Mouse (Mus musculus) G1E-ER4 (cell line): ENCODE measurements around the gene Ckmt2. TPM values are rescaled to one million over a fixed set of nuclear protein-coding genes. Genes with fewer than 3 reads are reported as not detected.

Experiments
- GATA1 ChIP-seq: IDR thresholded peaks from one replicate; pipeline ENCODE4 v1.8.0; 2012; ENCODE audit warnings: low read length, inconsistent platforms
- polyA plus RNA-seq: library from polyadenylated mRNA; stranded (reverse); fragments of >175 nt; gene quantifications from 2 replicates; pipeline ENCODE4 v1.2.3, GENCODE M21; 2012

Gene Ckmt2
- polyA plus RNA-seq, 1 experiment, result not detected

- no peak for TF ChIP-seq GATA1
These were observed 5.3 kb upstream of the Ckmt2 start for GRCm38 (mm10) chr13:91881837-91882480.

DNA sequence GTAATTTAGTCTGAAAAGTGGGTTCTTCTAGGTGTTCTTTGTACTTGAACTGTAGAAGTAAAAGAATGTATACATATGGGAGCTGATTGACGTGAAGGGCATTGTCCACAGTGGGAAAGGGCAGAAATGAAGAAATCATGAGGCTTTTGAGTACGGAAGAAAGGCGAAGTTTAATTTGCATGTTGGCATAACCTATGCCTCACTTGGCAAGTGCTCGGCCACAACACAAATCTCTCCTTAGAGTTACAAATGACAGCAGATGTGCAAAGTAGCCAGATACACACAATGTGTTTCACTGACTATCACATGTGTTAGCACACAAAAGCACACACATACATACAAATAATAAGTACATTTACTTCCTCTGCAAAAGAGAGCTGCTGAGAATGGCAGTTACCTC is 3.6 kb upstream of the Ckmt2 start:
- TF ChIP-seq GATA1, result no peak

DNA sequence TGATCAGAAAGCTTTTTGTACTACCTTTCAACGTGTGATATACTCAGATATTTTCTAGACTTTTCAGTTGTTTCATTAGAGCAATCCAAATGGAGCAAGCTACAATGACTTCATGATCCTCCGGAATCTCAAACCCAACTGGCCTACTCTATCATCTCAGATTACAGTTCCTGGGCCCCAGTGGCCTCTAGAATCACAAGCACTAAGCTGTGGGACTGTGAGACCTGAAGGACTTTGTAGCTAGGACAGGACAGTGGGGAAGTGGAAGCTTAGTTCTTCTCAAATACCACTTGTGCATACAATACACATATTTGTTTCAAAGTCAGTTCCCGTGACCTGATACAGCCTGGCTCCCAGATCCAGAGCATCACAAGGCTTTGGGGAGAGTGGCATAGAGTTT is 1.3 kb upstream of the Ckmt2 start:
- TF ChIP-seq GATA1, result no peak

GRCm38 (mm10) chr13:91877350-91877749 is 665 bp upstream of the Ckmt2 start:
- TF ChIP-seq GATA1, result no peak

DNA sequence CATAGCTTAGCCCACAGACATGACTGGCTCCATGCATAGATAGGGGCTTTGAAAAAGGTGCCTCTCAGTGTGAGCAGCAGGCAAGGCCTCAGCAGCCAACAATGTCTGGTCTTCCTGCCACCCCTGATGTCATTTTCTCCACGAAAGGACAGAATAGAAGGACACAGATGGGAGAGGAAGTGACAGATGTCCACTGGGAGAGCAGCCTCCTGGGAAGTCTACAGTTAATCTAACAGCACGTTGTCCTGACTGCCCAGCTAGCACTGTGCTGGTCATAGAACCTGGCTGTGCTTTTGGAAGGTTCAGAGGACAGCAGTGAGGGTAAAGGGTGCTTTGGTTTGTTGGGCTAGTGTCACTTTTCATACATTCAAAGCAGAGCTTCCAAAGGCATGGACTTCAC is 1.1 kb downstream of the Ckmt2 start:
- no peak for TF ChIP-seq GATA1

- no peak for TF ChIP-seq GATA1
These were observed 2.1 kb downstream of the Ckmt2 start for GRCm38 (mm10) chr13:91874565-91874964.

DNA sequence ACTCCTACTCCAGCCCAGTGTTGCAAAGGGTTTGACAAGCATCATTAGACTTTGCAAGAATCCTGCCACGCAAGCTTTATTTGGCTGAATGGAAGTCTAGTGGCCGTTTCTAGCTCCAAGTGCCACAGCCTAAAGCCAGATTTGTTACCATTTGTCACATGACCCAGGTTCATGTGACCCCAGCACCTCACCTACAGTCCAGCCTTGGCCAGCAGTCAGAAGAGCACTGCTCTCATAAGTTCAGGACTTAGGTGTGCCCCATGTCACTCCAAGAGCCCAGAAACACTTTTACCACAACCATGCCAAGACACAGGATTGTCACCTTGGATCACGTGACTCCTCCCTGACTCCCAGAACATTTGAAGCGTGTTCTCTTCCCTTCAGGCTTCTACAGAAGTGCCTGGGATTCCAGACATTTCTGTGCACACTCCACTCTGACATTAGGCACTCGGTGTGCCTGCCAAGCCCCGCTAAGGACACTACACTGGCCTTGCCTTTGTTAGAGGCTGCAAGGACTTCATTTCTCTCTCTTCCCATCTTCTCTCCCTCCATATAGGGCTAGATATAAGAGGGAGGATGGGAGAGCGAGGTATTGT is 2.9 kb downstream of the Ckmt2 start:
- no peak for TF ChIP-seq GATA1

- no peak for TF ChIP-seq GATA1
These were observed 8.1 kb downstream of the Ckmt2 start for GRCm38 (mm10) chr13:91868577-91868976.

- TF ChIP-seq GATA1, result no peak
These were observed 17.9 kb downstream of the Ckmt2 start for GRCm38 (mm10) chr13:91858835-91859234.

DNA sequence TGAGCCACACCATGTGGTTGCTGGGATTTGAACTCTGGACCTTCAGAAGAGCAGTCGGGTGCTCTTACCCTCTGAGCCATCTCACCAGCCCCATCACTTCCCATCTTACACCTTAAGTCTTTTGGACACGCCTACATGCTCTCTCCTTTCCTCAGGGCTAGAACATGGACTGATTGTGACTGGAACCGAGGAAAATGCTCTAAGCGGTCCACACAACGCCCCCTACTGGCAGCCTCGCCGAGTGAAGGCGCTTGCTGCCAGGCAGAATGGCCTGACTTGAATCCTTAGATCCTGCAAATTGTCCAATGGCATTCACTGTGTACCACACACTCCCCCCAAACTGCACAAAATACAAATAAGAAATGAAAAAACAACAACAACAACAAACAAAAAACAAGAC is 19.3 kb downstream of the Ckmt2 start:
- TF ChIP-seq GATA1, result no peak

DNA sequence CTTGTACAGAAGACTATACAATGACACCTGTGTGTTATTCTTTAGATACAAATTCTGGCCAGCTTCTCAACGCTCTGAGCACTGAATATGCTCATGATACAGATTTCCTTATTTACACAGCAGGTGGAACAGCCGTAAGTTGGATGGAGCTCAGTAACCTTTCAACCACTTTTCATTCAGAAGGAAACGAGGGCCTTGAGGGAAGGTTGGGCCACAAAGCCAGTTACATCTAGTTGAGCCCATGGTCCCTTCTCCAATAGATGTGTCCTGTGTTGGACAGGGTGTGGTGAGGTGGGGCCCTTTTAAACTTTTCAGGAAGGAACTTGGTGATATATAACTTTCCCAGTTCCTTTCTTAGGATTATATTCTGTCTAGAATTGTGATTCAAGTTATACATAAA is 22.3 kb downstream of the Ckmt2 start:
- TF ChIP-seq GATA1, result no peak

DNA sequence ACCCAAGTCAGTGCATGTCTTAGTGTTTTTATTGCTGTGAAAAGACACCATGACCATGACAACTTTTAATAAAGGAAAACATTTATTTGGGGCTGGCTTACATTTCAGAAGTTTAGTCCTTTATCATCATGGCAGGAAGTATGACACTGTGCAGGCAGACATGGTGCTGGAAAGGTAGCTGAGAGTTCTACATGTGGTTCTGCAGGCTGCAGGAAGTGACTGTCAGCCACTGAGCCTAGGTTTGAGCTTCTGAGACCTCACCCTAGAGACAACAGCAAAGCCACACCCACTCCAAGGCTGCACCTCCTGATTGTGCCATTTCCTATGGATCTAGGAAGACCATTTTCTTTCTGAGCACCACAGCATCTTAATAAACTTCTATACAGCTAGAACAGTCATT is 48.8 kb downstream of the Ckmt2 start:
- no peak for TF ChIP-seq GATA1

GRCm38 (mm10) chr13:91826066-91826465 is 50.6 kb downstream of the Ckmt2 start:
- TF ChIP-seq GATA1, result no peak

DNA sequence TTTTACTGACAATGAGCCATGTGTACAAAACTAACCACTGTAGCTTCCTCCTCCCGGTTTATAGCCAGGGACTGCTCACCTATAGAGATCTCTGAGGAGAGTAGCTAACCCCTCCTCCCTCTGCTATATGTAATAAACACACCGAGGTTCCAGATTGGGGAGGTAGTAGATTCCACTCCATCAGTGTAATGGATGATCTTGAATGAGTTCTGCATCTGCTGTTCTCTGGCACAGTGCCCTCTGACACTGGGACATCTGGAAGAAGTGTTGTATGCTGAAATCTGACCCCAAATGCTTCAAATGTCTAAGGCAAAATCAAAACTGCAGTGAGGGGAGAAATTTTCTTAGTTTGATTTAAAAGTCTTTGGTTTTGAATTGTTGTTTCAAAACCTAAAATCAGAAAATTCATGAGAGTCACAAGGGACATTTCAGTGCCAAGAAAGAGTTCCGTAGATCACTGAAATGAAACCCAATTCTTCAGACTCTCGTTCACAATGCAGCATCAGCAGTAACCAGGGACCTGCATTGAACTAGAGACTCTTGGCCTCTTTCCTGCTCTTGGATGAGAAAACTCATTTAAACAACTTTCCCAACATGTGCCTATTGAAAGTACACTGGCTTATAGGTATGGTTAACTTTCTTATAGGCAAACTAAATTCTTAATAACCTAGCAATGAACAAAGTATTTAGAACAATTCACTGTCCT is 51.7 kb downstream of the Ckmt2 start:
- no peak for TF ChIP-seq GATA1

- no peak for TF ChIP-seq GATA1
These were observed 53.0 kb downstream of the Ckmt2 start for GRCm38 (mm10) chr13:91823735-91824134.

DNA sequence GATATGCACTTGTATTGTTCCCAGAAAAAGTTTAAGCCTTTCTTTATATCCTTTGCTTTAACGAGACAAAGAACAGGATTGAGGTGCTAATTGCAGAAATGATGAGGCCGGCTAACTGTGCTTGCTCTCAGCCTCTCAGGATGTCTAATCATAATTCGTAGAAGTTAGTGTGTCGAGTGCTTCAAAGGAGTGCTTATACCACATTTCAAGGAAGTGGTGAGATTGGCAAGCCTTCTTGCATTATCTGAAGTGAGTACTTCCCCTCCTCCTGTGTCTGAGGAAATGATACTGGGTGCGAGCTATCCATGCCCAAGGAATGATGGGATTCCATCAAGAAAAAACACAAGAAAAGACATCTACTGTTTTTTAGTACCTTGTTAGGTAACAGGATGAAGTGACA is 62.0 kb downstream of the Ckmt2 start:
- no peak for TF ChIP-seq GATA1

GRCm38 (mm10) chr13:91809476-91809875 is 67.2 kb downstream of the Ckmt2 start:
- TF ChIP-seq GATA1, result no peak
